Mouse (Mus musculus) limb, embryonic 12.5 days (tissue): ENCODE results near the gene Becn1. TPM values are rescaled to one million over a fixed set of nuclear protein-coding genes. Genes with fewer than 3 reads are reported as not detected.

Experiments used
- polyA plus RNA-seq: library from polyadenylated mRNA; unstranded; fragments of >200 nt; fragmentation: Nextera tagmentation; extraction: Ambion mirVana; gene quantifications from 2 replicates; pipeline ENCODE4 v1.2.1, GENCODE M21; 2016

The Becn1 gene
- polyA plus RNA-seq, 1 experiment from 2014 or later, result 129 TPM

Other genes with a start within 250 kb of the Becn1 start
- gene Naglu, start 232.3 kb downstream of the Becn1 start, polyA plus RNA-seq, result 8.0 and 8.1 TPM in 2 replicates
- not detected in 2 replicates for gene Hsd17b1, start 223.9 kb downstream of the Becn1 start, polyA plus RNA-seq
- 43.6 and 46.5 TPM in 2 replicates for gene Coasy, start 219.7 kb downstream of the Becn1 start, polyA plus RNA-seq
- 40.4 and 43.1 TPM in 2 replicates for gene Mlx, start 215.0 kb downstream of the Becn1 start, polyA plus RNA-seq
- 54.3 and 55.7 TPM in 2 replicates for gene Psmc3ip, start 206.8 kb downstream of the Becn1 start, polyA plus RNA-seq
- 18.8 and 19.1 TPM in 2 replicates for gene Retreg3, start 182.4 kb downstream of the Becn1 start, polyA plus RNA-seq
- 87.6 and 90.7 TPM in 2 replicates for gene Tubg1, start 182.3 kb downstream of the Becn1 start, polyA plus RNA-seq
- 6.3 and 6.4 TPM in 2 replicates for gene Tubg2, start 146.4 kb downstream of the Becn1 start, polyA plus RNA-seq
- 0.24 and 0.27 TPM in 2 replicates for gene Cntnap1, start 131.8 kb downstream of the Becn1 start, polyA plus RNA-seq
- 5.3 and 7.0 TPM in 2 replicates for gene Plekhh3, start 130.9 kb downstream of the Becn1 start, polyA plus RNA-seq
- 0.24 TPM in 1 of 2 replicates, not detected in the other for gene Ccr10, start 126.8 kb downstream of the Becn1 start, polyA plus RNA-seq
- 14.2 and 16.4 TPM in 2 replicates for gene Ezh1, start 75.8 kb downstream of the Becn1 start, polyA plus RNA-seq
- 53.0 and 61.5 TPM in 2 replicates for gene Ramp2, start 56.3 kb downstream of the Becn1 start, polyA plus RNA-seq
- gene Vps25, start 48.6 kb downstream of the Becn1 start, polyA plus RNA-seq, result 94.1 and 104 TPM in 2 replicates
- 9.4 and 12.4 TPM in 2 replicates for gene Wnk4, start 41.7 kb downstream of the Becn1 start, polyA plus RNA-seq
- gene Cntd1, start 23.3 kb downstream of the Becn1 start, polyA plus RNA-seq, result 1.0 and 1.6 TPM in 2 replicates
- gene Coa3, start 23.2 kb downstream of the Becn1 start, polyA plus RNA-seq, result 193 and 204 TPM in 2 replicates
- 154 and 167 TPM in 2 replicates for gene Psme3, start 13.9 kb upstream of the Becn1 start, polyA plus RNA-seq
- gene Aoc2, start 22.8 kb upstream of the Becn1 start, polyA plus RNA-seq, result 2.0 and 2.3 TPM in 2 replicates
- gene Aoc3, start 28.3 kb upstream of the Becn1 start, polyA plus RNA-seq, result 0.05 TPM in 1 of 2 replicates, not detected in the other
- gene G6pc, start 65.3 kb upstream of the Becn1 start, polyA plus RNA-seq, result not detected in 2 replicates
- gene Aarsd1, start 115.3 kb upstream of the Becn1 start, polyA plus RNA-seq, result 86.6 and 94.2 TPM in 2 replicates
- gene Gm27029, start 122.5 kb upstream of the Becn1 start, polyA plus RNA-seq, result 8.2 and 9.8 TPM in 2 replicates
- gene Rundc1, start 122.8 kb upstream of the Becn1 start, polyA plus RNA-seq, result 22.0 and 24.0 TPM in 2 replicates
- 7.8 and 9.4 TPM in 2 replicates for gene Ptges3l, start 123.0 kb upstream of the Becn1 start, polyA plus RNA-seq
- 382 and 394 TPM in 2 replicates for gene Rpl27, start 140.0 kb upstream of the Becn1 start, polyA plus RNA-seq
- 6.3 and 6.6 TPM in 2 replicates for gene Ifi35, start 146.1 kb upstream of the Becn1 start, polyA plus RNA-seq
- 9.7 and 10.2 TPM in 2 replicates for gene Rnd2, start 162.7 kb upstream of the Becn1 start, polyA plus RNA-seq
- 23.2 and 26.7 TPM in 2 replicates for gene Vat1, start 163.9 kb upstream of the Becn1 start, polyA plus RNA-seq
- gene Brca1, start 249.7 kb upstream of the Becn1 start, polyA plus RNA-seq, result 19.0 and 21.0 TPM in 2 replicates
- 81.6 and 83.8 TPM in 2 replicates for gene Nbr1, start 249.9 kb upstream of the Becn1 start, polyA plus RNA-seq